In genomic region chr8:95245180-95245579, GRCm38 (mm10) we compare ENCODE assay signal across 9 mouse cellular contexts. TPM values are rescaled to one million over a fixed set of nuclear protein-coding genes. Genes with fewer than 3 reads are reported as not detected.
A peak's percentile ranks its signal among the peaks of the same experiment; 100 is the strongest.
DNase-seq lines count a peak whose midpoint lies in the region; ATAC-seq and TF ChIP-seq lines count a peak whose summit lies in the region.
"Had no signal": no experiment of that assay in that cellular context is flagged by ENCODE, and none has a peak within 500 bp of the region (broad histone marks: within the 10 kb centered on the region; RNA-seq: fewer than 3 reads in every experiment).

No protein-coding gene starts in this region.

- H3K4me3 ChIP-seq in kidney, embryonic 14.5 days (ENCODE audit: low read length) = no peak overlapping the region
- H3K4me3 ChIP-seq in heart, postnatal 0 days (ENCODE audit: low read depth, low read length) = no peak overlapping the region
- H3K4me3 ChIP-seq in midbrain, postnatal 0 days (ENCODE audit: low read depth, low read length) = no peak overlapping the region

- ATAC-seq in kidney, embryonic 14.5 days (ENCODE audit: low FRiP score, low TSS enrichment) = no peak
- peak; percentile 63 for ATAC-seq in heart, postnatal 0 days (ENCODE audit: insufficient read depth, low read depth)
- ATAC-seq in midbrain, postnatal 0 days (ENCODE audit: low FRiP score) = no peak
- ATAC-seq: Patski had no signal

- no peak overlapping the region for H3K4me2 ChIP-seq in kidney, embryonic 14.5 days (replicated peaks; ENCODE audit: low read depth, low read length)
- H3K4me2 ChIP-seq in heart, postnatal 0 days (ENCODE audit: low read depth, low read length) = no peak overlapping the region
- no peak overlapping the region for H3K4me2 ChIP-seq in midbrain, postnatal 0 days (ENCODE audit: low read depth, low read length, poor library complexity, severe bottlenecking)

- WGBS in kidney, embryonic 14.5 days = 67% methylated on average over 5 of the region's 5 CpGs
- 24% methylated on average over 5 of the region's 5 CpGs for WGBS in heart, postnatal 0 days
- WGBS in midbrain, postnatal 0 days = 46% methylated on average over 5 of the region's 5 CpGs

- no peaks in the 10 kb centered on the region for H3K36me3 ChIP-seq in kidney, embryonic 14.5 days (ENCODE audit: control insufficient read depth, insufficient read depth, low read length)
- H3K36me3 ChIP-seq in heart, postnatal 0 days (replicated peaks; ENCODE audit: control insufficient read depth, insufficient read depth, low read length) = no peaks in the 10 kb centered on the region
- H3K36me3 ChIP-seq in midbrain, postnatal 0 days (ENCODE audit: insufficient read depth, low read length) = no peaks in the 10 kb centered on the region

- no peak overlapping the region for H3K27ac ChIP-seq in kidney, embryonic 14.5 days (ENCODE audit: low read depth, low read length)
- peak overlapping the region; percentile 61 for H3K27ac ChIP-seq in heart, postnatal 0 days (ENCODE audit: low read depth)
- H3K27ac ChIP-seq in midbrain, postnatal 0 days (ENCODE audit: low read depth, low read length) = peak overlapping the region; percentile 19; the same call in 1 of the 2 replicates

- H3K4me1 ChIP-seq in kidney, embryonic 14.5 days (ENCODE audit: control insufficient read depth, insufficient read depth, low read length) = no peaks in the 10 kb centered on the region; the same call in 1 of the 2 replicates
- H3K4me1 ChIP-seq in heart, postnatal 0 days (ENCODE audit: control insufficient read depth, insufficient read depth) = peaks cover 17% of the 10 kb centered on the region
- H3K4me1 ChIP-seq in midbrain, postnatal 0 days (ENCODE audit: insufficient read depth, low read length) = peaks cover 7% of the 10 kb centered on the region; the same call in 1 of the 2 replicates

- H3K27me3 ChIP-seq in kidney, embryonic 14.5 days (ENCODE audit: control insufficient read depth, insufficient read depth, low read length) = no peaks in the 10 kb centered on the region
- H3K27me3 ChIP-seq in heart, postnatal 0 days (ENCODE audit: control insufficient read depth, insufficient read depth, low read length) = no peaks in the 10 kb centered on the region
- no peaks in the 10 kb centered on the region for H3K27me3 ChIP-seq in midbrain, postnatal 0 days (ENCODE audit: insufficient read depth, low read length)

- no peak for TF ChIP-seq EP300 in heart, postnatal 0 days (IDR thresholded peaks at IDR 0.05; ENCODE audit: low read depth)

- H3K9ac ChIP-seq in kidney, embryonic 14.5 days (ENCODE audit: low read depth, low read length) = no peak overlapping the region
- no peak overlapping the region for H3K9ac ChIP-seq in heart, postnatal 0 days (replicated peaks; ENCODE audit: low read depth, low read length)
- H3K9ac ChIP-seq in midbrain, postnatal 0 days (replicated peaks; ENCODE audit: low read length, poor library complexity, severe bottlenecking) = no peak overlapping the region; the same call in 1 of the 2 replicates

- TF ChIP-seq CTCF in heart, postnatal 0 days (IDR thresholded peaks at IDR 0.05; ENCODE audit: low read depth) = no peak
- no peak for TF ChIP-seq CTCF in midbrain, postnatal 0 days (IDR thresholded peaks at IDR 0.05)

- peak; percentile 55 for DNase-seq in kidney, adult 11 months
- DNase-seq in brain, embryonic 18.5 days (ENCODE audit: low read depth, low spot score) = peak; percentile 69
- peak; percentile 57 for DNase-seq in heart, postnatal 0 days (ENCODE audit: low spot score)
- DNase-seq in kidney, postnatal 10 days = peak; percentile 76
- peak; percentile 77 for DNase-seq in midbrain, postnatal 0 days (ENCODE audit: low spot score)
- DNase-seq in urinary bladder, adult 2 months (ENCODE audit: low spot score) = no peak
- DNase-seq in MN1 (ENCODE audit: low spot score) = no peak

- no peaks in the 10 kb centered on the region for H3K9me3 ChIP-seq in kidney, embryonic 14.5 days (ENCODE audit: control insufficient read depth, low read length)
- no peaks in the 10 kb centered on the region for H3K9me3 ChIP-seq in heart, postnatal 0 days (replicated peaks; ENCODE audit: control insufficient read depth, low read length)
- H3K9me3 ChIP-seq in midbrain, postnatal 0 days (ENCODE audit: low read length) = no peaks in the 10 kb centered on the region

RNA-seq across cellular contexts. Expression of gene Kifc3, which starts 42.6 kb away (rescaled TPM):
- polyA plus RNA-seq in kidney, embryonic 14.5 days (2014; fragmentation: Nextera tagmentation; extraction: Ambion mirVana) = 13.5 and 19.8 TPM in 2 replicates
- 43.1 and 59.0 TPM in 2 replicates for total RNA-seq in heart, postnatal 0 days (2014; rRNA removed; ENCODE audit: low replicate concordance)
- polyA plus RNA-seq in heart, postnatal 0 days (2015; fragmentation: Nextera tagmentation; extraction: Ambion mirVana) = 20.6 and 21.0 TPM in 2 replicates
- 57.0 and 60.6 TPM in 2 replicates for total RNA-seq in midbrain, postnatal 0 days (2014; rRNA removed)
- polyA plus RNA-seq in midbrain, postnatal 0 days (2015; fragmentation: Nextera tagmentation; extraction: Ambion mirVana) = 37.3 and 38.9 TPM in 2 replicates
- polyA plus RNA-seq in urinary bladder, adult 2 months (2012; rRNA removed) = 39.1 and 45.2 TPM in 2 replicates

Comparison
In these comparisons a context has a peak if more than half of its experiments do, and no peak if none do; other contexts are left out.
1. DNase-seq: peak in kidney, adult 11 months (single experiment), brain, embryonic 18.5 days (single experiment), heart, postnatal 0 days (single experiment), kidney, postnatal 10 days (single experiment) and midbrain, postnatal 0 days (single experiment); none in urinary bladder, adult 2 months (single experiment) and MN1 (single experiment).